Mouse (Mus musculus) frontal cortex, postnatal 36 days (tissue): ENCODE results near the gene Sobp.
A peak's percentile ranks its signal among the peaks of the same experiment; 100 is the strongest.

Experiments
- DNase-seq, 2 experiments: peaks; one replicate each; pipeline ENCODE4 v3.0.0; 2022; ENCODE audit warnings: low spot score in 2 of 2

The Sobp gene

DNA sequence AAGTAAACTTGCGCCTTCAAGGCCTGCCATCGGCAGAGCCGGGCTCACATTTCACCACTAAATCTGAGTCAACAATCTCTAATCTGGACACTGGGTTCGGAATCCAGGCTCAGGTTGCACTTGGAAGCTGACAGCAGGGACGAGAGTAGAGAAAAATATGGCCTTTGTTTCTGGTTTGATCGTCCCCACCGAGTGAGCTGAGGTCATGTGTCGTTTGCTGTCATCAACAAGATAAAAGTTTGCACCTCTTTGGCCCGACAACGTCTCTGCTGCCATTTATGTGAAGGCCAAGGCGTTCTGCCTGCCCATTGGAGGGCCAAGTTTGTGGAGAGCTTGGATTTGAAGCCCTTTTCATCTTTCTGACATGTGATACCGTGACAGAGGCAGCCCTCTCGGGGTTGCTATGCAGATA, 178.8 kb downstream of the Sobp start:
- no peak for DNase-seq

DNA sequence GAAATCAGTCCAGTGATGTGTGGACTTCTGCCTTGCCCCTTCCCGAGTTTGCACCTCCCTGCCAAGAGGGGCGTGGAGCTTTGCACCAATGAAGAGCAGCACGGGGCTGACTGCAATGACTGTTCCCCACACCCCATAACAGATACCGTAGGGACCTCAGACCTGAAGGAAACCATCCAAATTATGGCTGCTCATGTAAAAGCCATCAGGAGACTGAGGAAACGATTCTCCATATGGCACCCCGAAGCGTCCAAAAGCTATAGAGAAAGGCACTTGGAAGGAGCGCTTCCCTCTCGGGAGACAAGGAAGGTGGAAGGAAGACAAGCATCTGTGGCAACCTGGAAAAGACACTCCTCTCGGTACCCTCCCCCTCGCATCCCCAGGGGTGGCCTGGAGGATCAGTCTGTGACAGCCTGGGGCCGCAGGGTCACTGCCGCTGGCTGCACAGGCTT, 180.0 kb downstream of the Sobp start:
- no peak for DNase-seq

DNA sequence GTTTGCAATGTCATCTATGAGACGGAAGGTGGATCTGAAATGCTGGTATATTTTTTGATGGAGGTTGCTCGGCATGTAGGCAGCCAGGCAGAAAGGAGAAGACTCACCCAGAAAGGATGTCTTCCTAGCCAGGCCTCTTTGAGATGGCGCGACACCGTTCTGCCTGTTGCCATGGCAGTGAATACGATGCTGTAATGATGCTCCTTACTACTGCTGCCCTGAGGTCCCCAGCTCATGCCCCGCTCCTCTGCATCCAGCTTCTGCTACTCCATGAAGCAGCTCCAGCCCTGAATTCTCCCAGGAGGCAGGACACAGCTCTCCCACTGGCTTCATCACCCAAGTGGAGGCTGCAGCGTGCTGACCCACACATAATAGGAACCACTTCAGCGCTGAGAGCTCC, 183.3 kb downstream of the Sobp start:
- no peak for DNase-seq

DNA sequence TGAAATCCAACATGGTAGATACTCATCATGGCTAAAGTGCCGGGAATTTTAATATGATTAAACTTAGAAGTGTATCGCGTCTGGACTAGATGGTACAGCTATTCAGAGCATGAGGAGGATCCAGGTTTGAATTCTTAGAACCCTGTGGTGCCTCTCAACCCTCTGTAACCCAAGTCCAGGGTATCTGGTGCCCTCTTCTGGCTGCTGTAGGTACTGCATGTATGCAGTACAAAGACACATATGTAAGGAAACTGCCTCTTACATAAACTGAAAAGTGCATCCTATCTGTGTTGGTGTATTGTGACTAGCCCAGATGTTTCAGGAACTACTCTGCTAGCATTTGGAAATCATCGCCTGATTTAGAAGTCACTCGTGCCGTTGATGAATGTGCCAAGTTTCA, 184.4 kb downstream of the Sobp start:
- peak; percentile 49 to 56 for DNase-seq

DNA sequence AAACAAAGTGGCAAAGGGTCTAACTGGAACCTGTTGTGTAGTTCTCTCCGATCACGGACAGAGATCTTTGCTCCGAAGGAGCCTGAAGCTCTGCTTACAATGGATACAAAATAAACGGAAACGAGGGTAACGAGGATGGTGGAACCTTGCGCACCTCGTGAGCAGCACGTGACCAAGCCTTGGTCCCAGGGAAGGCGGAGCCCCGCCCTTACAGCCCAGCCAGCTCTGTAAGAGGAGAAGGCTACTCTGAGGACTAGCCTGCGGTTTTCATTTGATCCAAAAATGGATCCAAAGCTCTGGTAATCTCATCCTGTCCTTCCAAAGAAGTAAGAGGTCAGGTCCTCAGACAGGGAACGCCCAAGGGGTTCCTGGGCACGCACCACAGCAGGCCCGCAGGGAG, 185.7 kb downstream of the Sobp start:
- no peak for DNase-seq

DNA sequence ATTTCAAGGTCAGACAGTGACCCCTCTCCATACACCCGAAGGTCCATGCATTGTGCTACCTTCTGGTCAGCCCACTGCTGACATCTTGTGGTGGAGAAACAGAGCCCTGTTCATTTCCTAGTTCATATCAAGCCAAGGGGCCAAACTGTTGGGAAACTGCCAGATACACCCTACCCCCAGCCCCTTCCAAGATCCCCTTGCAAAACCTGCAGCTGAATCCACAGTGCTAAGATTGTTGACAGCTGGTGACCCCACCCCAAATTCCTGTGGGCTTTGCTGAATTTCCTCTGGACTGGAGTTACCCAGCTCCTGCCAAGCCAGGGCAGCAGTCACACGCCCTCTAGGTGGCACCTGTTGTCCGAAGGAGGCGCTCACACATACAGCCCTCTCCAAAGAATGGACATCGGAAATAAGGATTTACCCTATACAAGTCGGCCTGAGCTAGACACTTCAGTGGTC, 186.7 kb downstream of the Sobp start:
- DNase-seq = no peak

DNA sequence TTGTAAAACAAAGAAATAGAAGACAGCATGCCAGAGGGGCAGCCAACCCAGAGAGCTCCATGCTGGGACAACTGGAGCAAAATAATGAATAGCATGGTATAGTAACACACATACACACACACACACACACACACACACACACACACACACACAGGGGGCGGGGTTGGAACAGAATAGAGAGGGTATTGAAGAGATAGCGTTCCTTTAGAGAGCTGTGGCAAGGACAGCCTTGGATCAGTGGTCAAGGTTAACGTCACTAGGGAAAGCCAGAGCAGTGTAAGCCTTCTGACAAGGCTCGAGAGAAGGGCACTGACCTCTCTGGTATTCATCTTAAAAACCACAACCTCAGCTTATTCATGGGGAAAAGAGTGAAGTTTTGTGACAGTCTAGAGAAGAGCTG, 189.4 kb downstream of the Sobp start:
- no peak for DNase-seq

DNA sequence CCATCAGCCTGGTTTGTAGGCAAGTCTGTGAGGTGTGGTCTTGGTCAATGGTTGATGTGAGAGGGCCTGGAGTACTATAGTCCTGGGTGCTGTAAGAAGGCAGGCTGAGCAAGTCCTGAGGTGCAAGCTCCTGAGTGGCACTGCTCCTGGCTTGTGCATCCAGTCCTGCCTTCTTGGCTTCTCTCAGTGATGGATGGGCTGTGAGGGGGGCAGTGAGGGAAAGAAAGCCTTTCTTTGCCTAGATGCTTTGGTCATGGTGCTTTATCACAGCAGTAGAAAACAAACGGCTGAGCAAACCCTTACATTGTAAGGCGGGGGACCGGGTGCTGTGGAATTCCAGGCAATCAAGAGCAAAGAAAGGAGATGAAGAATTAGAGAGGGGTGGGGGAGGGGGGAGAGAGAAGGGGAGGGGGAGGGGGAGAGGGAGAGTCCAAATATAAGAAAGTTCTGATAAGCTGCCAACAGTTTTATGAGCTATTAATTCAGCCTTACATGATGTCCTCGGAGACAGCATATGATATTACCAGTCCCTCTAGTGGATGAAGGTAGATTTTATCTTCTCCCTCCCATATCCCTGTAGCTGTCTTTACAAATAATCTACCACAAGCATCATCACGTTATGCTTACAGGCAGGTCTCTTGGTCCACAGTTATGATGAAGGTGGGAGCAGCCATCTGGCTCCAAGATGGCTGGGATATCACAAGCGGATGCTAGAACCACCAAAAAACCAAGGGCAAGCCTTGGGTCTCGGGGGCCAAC, 193.2 kb downstream of the Sobp start:
- DNase-seq = no peak

DNA sequence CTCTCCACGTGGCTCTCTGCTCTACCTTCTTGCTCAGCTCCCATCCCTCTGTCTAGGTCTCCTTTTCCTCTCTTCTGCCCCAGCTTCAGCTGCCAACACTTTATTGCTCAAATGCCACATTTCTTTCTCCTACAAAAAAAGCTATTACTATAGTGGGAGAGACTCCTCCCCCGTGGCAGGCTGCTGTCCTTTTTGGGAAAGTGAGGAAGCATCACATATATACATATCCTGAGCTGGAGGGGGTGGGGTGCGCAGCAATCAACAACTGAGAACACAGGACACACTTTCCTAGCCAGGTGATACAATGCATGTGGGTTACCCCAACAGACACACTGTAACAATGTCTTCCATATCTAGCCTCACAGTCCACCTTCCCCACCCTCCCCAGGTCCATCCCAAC, 196.0 kb downstream of the Sobp start:
- DNase-seq = no peak

DNA sequence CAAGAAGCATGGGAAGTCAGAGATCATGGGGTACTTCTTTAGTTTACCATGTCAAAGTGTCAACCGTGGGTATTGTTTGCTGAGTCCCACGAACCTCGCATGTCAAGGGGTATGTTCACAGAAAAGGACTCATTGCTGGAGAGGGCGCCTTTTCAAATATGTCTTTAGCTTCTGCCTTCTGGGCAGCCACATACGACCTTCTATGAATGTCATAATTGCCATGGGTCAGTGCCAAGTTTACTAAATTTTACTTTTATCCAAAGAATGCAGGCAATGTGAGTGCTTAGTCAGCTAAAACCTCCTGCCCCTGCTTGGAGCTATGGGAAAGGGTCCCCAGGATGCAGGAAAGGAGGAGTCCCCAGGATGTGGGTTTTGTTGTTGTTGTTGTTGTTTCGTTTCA, 197.8 kb downstream of the Sobp start:
- no peak for DNase-seq

DNA sequence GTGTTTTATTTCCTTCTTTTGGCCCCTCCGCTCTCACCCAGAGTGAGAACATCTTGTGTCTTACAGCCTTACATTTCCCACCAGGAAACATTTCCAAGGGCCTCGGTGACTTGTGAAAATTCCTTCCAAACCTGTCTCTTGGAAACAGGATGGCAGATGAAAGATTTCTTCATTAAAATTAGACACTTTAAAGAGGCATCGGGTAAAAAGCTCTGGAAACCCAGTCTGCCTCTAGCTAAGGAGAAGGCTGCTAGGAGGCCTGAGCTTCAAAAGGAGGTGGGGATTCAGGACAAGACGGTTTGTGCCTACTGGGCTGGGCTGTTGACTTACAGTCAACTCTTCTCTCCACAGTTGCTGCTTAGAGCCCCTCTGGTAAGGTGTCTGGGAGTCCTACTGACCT, 200.8 kb downstream of the Sobp start:
- DNase-seq = no peak

DNA sequence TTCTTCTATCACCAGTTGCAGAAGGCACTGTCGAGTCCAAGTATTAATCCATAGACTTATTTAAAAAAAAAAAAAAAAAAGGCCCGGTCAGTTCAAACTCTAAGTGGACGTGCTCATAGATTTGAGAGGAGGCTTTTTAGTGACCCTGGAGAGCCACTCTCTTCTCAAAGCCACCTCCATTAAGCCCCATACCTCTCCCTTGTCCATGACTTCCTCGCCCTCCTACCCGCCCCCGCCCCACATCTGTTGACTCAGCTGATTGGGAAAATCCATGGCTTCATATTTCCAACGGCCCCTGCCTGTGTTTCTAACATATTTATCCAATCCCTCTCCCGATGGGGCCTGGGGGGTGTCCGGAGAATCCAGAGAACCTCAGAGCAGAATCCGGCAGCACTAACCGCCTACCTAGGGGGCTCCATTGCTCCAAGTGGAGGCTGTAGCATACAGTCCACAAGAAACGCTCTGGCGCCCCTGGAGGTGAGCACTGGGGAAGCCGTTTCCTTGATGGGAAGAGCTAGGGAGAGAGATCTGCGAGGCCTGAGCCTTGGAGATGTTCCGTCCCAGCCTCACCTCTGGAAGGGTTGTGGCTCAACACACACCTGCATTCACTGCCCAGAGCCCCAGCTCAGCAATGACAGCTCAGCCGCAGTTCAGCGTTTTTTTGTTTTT, 201.7 kb downstream of the Sobp start:
- peak; percentile 51 to 63 for DNase-seq

DNA sequence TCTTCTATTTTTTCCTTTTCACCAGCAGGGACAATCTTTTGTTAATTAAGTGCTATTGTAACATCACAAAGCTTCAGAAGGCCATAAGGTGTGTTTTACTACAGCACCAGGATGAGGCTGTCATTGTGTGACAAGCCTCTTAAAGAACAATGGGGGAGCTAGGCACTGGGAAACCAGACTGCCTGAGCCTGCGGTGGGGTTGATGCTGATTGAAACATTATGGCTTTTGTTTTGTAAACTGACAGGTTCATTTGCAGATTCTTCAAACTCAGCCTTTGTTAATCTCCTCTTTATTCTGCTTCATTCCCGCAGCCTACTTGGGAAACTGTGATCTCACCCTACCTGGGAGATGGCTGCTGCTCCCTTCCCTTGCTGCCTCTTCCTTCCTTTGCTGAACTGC, 206.0 kb downstream of the Sobp start:
- DNase-seq = no peak

DNA sequence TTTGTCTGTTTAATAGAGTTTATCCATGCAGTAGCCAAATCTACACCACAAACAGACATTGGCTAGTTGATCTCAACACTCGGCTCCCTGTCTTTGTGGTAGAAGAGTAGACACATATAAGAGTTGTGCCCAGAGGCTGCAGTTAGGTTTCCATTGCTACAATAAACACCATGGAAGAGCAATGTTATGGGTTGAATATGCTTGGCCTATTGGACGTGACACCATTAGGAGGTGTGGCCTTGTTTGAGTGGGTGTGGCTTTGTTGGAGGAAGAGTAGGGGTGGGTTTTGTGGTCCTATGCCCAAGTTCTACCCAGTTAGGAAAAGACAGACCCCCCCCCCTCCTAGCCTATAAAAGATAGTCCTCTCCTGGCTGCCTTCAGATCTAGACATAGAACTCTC, 211.3 kb downstream of the Sobp start:
- no peak for DNase-seq

DNA sequence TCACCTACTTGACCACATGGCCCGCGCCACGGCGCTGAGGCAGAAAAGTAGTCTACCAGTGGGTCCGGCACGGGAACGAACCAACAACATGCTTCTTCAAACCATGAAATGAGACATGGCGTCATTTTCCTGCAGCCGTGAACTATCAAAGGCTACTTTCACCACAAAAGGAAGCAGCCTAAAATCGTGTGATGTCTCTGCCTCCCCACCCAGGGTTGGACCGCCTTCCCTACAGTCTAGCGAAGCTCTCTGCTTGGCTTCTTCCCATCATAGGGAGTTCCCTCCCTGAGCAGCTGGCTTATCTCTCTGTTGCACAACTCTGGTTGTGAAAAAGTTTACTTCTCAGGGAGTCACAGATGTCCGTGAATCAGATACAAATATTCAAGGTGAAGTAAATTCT, 211.7 kb downstream of the Sobp start:
- DNase-seq = no peak

DNA sequence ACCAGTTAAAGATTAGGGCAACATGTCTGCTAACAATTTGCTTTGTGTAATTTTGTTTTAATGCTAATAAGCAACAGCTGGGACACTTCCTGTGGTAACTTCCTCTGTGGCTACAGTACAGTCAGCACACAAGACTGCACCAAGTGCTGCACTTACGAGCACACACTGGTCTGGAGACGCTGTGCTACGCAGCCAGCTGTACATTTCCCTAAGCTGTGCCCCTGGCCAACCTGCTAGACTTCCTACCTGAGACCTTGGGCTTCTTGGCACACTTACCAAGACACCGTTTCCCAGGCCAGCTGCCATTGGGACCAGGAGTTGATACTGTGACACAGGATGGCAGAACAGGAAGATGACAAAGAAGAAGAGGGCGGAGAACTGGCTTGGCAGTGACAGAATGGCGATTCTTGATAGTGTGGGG, 212.1 kb downstream of the Sobp start:
- DNase-seq = no peak

DNA sequence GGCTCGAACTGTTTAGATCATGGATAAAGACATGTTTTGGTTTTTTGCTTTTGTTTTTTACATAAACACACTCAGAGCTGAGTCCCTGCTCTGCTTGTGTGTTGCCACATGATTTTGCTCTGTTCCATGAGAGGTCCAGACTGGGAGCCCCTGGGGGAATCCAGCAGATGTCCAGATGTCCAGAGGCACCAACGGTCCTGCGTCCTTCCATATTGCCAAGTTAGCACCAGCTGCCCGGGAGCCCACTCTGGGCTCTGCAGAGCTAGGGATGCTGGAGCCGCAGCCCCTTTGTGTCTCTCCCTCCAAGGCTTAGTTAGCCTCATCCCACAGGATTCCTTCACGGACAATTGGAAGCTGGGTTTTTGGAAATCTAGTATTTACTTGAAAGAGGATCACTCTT, 212.6 kb downstream of the Sobp start:
- DNase-seq = no peak

DNA sequence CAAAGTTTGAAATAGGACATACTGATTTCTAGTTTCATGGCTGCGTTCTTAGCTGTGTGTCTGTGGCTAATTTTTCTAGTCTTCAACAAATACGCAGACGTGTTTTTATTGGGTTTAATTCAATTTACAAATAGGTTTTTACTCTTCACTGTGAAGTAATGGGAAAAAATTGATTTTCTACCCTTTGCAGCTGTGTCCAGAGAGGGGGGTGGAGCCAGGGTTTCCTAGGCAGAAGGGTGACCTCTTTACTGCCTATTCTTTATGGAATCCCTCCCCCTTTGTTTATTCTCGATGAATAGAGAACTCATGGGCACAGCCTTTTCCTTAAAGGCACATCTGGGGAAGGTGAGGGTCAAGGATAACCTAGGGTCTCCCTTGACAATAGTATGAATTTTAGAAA, 215.6 kb downstream of the Sobp start:
- no peak for DNase-seq

DNA sequence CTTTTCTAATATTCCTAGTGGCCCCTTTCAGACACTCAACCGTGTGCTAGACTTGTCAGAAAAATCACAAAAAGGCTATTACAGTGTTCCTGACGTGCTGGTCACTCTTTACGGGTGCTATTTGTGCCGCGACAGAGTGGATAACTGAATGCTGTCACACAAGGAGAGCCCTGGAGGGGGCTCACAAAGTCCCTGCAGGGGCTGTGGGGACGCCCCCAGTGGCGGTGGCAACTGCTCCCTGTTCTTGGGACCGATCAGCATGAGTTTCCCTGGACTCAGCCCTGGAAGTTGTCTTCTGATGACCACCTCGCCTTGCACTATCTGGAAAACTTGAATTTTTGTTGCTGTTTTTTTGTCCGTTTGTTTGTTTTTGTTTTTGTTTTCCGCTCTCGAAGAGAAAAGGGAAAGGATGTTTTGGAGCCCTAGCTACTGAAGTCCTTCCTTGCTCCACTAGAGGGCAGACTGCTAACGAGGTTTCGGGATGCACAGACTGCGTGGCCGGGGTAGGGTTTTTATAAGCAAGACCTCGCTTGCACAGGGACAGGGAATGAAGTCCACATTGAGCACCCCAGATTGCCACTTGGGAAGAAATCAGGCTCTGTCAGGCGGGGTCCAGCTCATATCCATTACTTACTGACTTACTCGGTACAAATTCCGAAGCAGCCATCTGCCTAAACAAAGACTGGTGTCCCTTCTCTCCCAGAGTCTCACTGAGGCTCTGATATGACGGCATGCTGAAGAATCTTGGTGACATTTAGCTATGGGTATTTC, 216.3 kb downstream of the Sobp start:
- peak; percentile 74 to 84 for DNase-seq

DNA sequence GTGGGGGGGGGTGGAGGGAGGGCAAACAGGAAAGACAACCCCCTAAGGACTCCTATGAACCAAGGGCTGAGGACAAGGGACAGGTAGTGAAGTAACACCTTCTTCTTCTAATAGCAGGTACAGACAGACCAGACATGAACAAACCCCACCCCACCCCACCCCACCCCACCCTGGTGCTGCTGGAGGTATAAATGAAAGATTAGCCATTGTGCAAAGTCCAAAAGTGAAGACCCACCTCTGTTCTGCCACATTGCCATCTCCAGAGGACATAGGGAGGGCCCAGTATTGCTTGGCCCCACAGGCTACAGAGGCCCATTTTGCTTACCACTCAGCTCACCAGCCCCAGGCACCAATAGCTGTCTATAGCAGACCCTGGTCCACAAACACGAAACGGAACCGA, 219.1 kb downstream of the Sobp start:
- DNase-seq = no peak

DNA sequence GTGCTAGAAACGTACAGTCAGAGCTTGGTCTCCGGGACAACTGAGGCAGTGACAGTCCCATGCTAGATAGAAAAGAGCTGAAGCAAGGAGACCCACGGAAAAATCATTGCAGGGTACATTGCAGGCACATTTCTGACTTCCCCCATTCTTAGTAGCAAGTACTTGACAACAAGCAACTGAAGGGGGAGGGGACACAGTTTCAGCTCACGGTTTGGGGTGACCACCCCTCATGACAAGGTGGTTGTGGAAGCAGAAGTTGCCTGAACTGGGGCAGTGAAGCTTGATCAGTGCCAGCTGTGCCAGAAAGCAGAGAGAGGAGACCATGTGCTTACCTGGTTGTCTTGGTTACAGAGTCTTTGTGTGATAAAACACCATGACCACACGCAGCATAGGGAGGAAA, 220.7 kb downstream of the Sobp start:
- DNase-seq = no peak
